Mouse (Mus musculus) gastrocnemius, postnatal 4 days (tissue): Measurements from ENCODE around the gene a. TPM values are rescaled to one million over a fixed set of nuclear protein-coding genes. Genes with fewer than 3 reads are reported as not detected.
"Not testable (repeated sequence)": the region's sequence is repeated elsewhere in the genome, so short reads cannot be mapped to it uniquely, and the experiment has no call there.

Source experiments
- DNase-seq, 2 experiments: peaks; one replicate each; pipeline ENCODE4 v3.0.0; 2021 to 2022; ENCODE audit warnings: low spot score in 2 of 2, mixed read lengths in 2 of 2
- total RNA-seq, 2 experiments: library from RNA; stranded (reverse); gene quantifications; 2 replicates each; pipeline ENCODE4 v1.2.3; 2021

a gene
- total RNA-seq, 2 experiments from 2014 or later, result not detected

GRCm38 (mm10) chr2:154834149-154834865 lies 43.1 kb downstream of the a start:
- no peak for DNase-seq

GRCm38 (mm10) chr2:154836537-154836936 lies 45.3 kb downstream of the a start:
- DNase-seq, result no peak

- DNase-seq, result no peak
These were observed 56.9 kb downstream of the a start for GRCm38 (mm10) chr2:154848086-154848485.

GRCm38 (mm10) chr2:154855383-154855782 lies 64.2 kb downstream of the a start:
- peak in 1 of 2 experiments; percentile 47 for DNase-seq

GRCm38 (mm10) chr2:154863672-154864071 lies 72.5 kb downstream of the a start:
- DNase-seq, result no peak

GRCm38 (mm10) chr2:154865696-154866095 lies 74.5 kb downstream of the a start:
- DNase-seq, result no peak

- no peak for DNase-seq
These were observed 76.9 kb downstream of the a start for GRCm38 (mm10) chr2:154868106-154868505.

GRCm38 (mm10) chr2:154869954-154870641 lies 78.9 kb downstream of the a start:
- no peak for DNase-seq

GRCm38 (mm10) chr2:154876621-154877020 lies 85.4 kb downstream of the a start:
- DNase-seq, result no peak

- DNase-seq, result no peak
These were observed 100.4 kb downstream of the a start for GRCm38 (mm10) chr2:154891585-154891984.

- peak; percentile 93 to 96 for DNase-seq
These were observed 101.2 kb downstream of the a start, which contains the start of gene Eif2s2 for GRCm38 (mm10) chr2:154892201-154893044. Gene Eif2s2 (minus strand): TSS chr2:154892935.

- no peak for DNase-seq
These were observed 101.8 kb downstream of the a start for GRCm38 (mm10) chr2:154893045-154893385.

- no peak for DNase-seq
These were observed 102.3 kb downstream of the a start for GRCm38 (mm10) chr2:154893548-154893947.

- DNase-seq, result not testable (repeated sequence)
These were observed 107.8 kb downstream of the a start for GRCm38 (mm10) chr2:154899004-154899403.

GRCm38 (mm10) chr2:154899412-154899811 lies 108.2 kb downstream of the a start:
- not testable (repeated sequence) for DNase-seq

GRCm38 (mm10) chr2:154902111-154902510 lies 110.9 kb downstream of the a start:
- DNase-seq, result no peak

- no peak for DNase-seq
These were observed 114.6 kb downstream of the a start for GRCm38 (mm10) chr2:154905796-154906195.

GRCm38 (mm10) chr2:154908223-154908622 lies 117.0 kb downstream of the a start:
- DNase-seq, result not testable (repeated sequence)

- no peak for DNase-seq
These were observed 118.6 kb downstream of the a start for GRCm38 (mm10) chr2:154909789-154910188.

- DNase-seq, result no peak
These were observed 124.8 kb downstream of the a start for GRCm38 (mm10) chr2:154915922-154916541.

GRCm38 (mm10) chr2:154916547-154916946 lies 125.3 kb downstream of the a start:
- DNase-seq, result no peak
